Mouse (Mus musculus): ENCODE measurements around the gene Tyw5.

DNA sequence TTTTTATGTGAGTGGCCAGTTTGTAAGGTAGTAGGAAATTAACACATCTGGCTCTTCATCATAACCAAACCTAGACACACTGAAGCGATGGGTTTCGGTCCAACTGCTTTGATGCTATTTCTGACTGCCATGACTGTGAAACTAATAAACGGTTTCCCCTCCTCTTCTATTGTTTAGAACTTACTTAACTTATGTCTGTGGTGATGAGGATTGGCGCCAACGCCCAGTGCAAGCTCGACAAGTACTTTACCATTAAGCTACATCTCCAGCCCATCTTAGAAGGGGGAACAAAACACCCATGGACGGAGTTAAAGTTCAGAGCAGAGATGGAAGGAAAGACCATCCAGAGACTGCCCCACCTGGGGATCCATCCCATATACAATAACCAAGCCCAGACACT, 26.2 kb upstream of the Tyw5 start:
- TF ChIP-seq CTCF (IDR thresholded peaks at IDR 0.05; ENCODE audit: borderline replicate concordance, insufficient read depth, low read depth, low read length) (no peak), POLR2A (IDR thresholded peaks at IDR 0.05; ENCODE audit: borderline replicate concordance, insufficient read depth, low read length) (no peak)

Measured in cerebellum, adult 2 months (tissue).